Mouse (Mus musculus) forebrain, embryonic 16.5 days (tissue): ENCODE measurements around the gene Psmb6. TPM values are rescaled to one million over a fixed set of nuclear protein-coding genes. Genes with fewer than 3 reads are reported as not detected.
"Not testable (repeated sequence)": the region's sequence is repeated elsewhere in the genome, so short reads cannot be mapped to it uniquely, and the experiment has no call there.

Experiments
- ATAC-seq: fragments of 200-750 bp; cut with Nextera tagmentation; 2 replicates; pipeline ENCODE4 v1.8.0; 2017; ENCODE audit warnings: mild to moderate bottlenecking, moderate library complexity
- H3K27ac ChIP-seq: fragments of 300-500 bp; sonication (generic); 2 replicates; pipeline ENCODE4 v1.5.1; 2014; ENCODE audit warnings: low read length, control low read depth
- H3K27me3 ChIP-seq: fragments of 300-500 bp; sonication (generic); replicated peaks from 2 replicates; pipeline ENCODE4 v1.6.1; 2014; ENCODE audit warnings: low read length; ENCODE audit not compliant: control insufficient read depth, insufficient read depth
- H3K36me3 ChIP-seq: fragments of 300-500 bp; sonication (generic); 2 replicates; pipeline ENCODE4 v1.6.1; 2014; ENCODE audit not compliant: control insufficient read depth, insufficient read depth
- H3K4me1 ChIP-seq: fragments of 300-500 bp; sonication (generic); replicated peaks from 2 replicates; pipeline ENCODE4 v1.6.1; 2014; ENCODE audit warnings: low read length; ENCODE audit not compliant: control insufficient read depth, insufficient read depth
- H3K4me2 ChIP-seq: fragments of 300-500 bp; sonication (generic); 2 replicates; pipeline ENCODE4 v1.6.1; 2014; ENCODE audit warnings: mild to moderate bottlenecking, low read length, control low read depth
- H3K4me3 ChIP-seq: fragments of 300-500 bp; sonication (generic); replicated peaks from 2 replicates; pipeline ENCODE4 v1.5.1; 2014; ENCODE audit warnings: mild to moderate bottlenecking, low read length, control low read depth
- H3K9ac ChIP-seq: fragments of 300-500 bp; sonication (generic); replicated peaks from 2 replicates; pipeline ENCODE4 v1.6.1; 2014; ENCODE audit warnings: low read depth, low read length, control low read depth
- H3K9me3 ChIP-seq: fragments of 300-500 bp; sonication (generic); 2 replicates; pipeline ENCODE4 v1.6.1; 2016; ENCODE audit warnings: low read length; ENCODE audit not compliant: control insufficient read depth
- WGBS: fragments of 180-500 bp; shearing (Covaris S2); extraction: QIAGEN DNeasy Blood & Tissue Kit; methylation state at CpG from one replicate; pipeline ENCODE4 v1.1.7; 2014; 5-methylcytosine and 5-hydroxymethylcytosine counted together
- polyA plus RNA-seq: library from polyadenylated mRNA; unstranded; fragments of >200 nt; fragmentation: Nextera tagmentation; extraction: Ambion mirVana; gene quantifications from 2 replicates; pipeline ENCODE4 v1.2.1, GENCODE M21; 2015

Gene Psmb6
- polyA plus RNA-seq, 1 experiment from 2014 or later = 749 TPM

DNA sequence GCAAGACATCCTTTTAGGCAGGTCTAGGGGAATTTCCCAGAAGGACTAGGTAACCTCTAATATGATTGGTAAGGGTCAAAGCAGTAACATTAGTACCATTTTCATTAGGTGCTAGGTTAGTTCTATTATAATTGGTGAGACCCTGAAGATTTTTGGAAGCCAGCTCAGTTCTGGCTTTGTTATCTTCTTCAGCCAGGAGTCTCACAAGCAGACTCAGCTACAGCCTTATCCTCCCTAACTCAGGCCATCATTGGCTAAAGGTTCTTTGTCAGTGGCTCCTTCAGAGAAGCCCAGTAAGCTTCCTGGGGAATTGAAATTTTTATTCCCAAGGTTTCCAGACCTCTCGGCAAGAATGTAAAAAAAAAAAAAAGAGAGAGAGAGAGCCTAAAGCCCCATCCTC is 6.7 kb upstream of the Psmb6 start:
- no peak overlapping the region for H3K9ac ChIP-seq
- H3K4me3 ChIP-seq = no peak overlapping the region
- peaks cover 4% of the 10 kb centered on the region for H3K27me3 ChIP-seq
- H3K36me3 ChIP-seq = no peaks in the 10 kb centered on the region
- no peak overlapping the region for H3K27ac ChIP-seq
- no peaks in the 10 kb centered on the region for H3K9me3 ChIP-seq
- no peak overlapping the region for H3K4me2 ChIP-seq
- 71% methylated on average over 1 of the region's 1 CpGs for WGBS
- peaks cover 4% of the 10 kb centered on the region for H3K4me1 ChIP-seq
- ATAC-seq = no peak

DNA sequence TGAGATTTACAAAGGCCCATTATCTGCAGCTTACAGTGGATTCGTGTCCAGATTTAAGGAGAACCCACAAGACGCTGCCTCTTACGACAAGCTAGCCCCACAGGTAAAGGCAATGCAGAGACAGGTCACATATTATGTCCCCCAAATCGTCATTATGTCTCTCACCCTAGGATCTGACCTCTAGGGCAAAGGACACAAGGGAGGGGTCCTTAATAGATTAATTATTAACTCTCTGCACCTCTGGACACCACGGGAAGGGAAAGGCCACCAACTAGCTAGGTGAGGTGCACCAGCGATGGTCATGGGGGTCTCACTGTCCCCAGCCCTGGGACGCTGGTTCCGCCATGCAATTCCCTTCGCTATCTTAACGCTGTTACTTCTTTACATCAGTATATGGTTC is 6.2 kb upstream of the Psmb6 start, which contains the start of gene Gltpd2:
Gene Gltpd2 (plus strand): TSS at position 274 of the 400 bp plus-strand sequence.
- ATAC-seq = no peak
- WGBS = 80% methylated on average over 10 of the region's 10 CpGs
- Histone ChIP-seq H3K9ac (peak within 1 kb of the TSS; percentile 52; the same call in 1 of the 2 replicates), H3K9me3 (no peaks in the 10 kb centered on the region), H3K36me3 (no peaks in the 10 kb centered on the region), H3K4me3 (peak within 1 kb of the TSS; percentile 18), H3K4me1 (peaks cover 4% of the 10 kb centered on the region), H3K27ac (no peak within 1 kb of the TSS), H3K4me2 (peak within 1 kb of the TSS; percentile 41), H3K27me3 (peaks cover 4% of the 10 kb centered on the region)

DNA sequence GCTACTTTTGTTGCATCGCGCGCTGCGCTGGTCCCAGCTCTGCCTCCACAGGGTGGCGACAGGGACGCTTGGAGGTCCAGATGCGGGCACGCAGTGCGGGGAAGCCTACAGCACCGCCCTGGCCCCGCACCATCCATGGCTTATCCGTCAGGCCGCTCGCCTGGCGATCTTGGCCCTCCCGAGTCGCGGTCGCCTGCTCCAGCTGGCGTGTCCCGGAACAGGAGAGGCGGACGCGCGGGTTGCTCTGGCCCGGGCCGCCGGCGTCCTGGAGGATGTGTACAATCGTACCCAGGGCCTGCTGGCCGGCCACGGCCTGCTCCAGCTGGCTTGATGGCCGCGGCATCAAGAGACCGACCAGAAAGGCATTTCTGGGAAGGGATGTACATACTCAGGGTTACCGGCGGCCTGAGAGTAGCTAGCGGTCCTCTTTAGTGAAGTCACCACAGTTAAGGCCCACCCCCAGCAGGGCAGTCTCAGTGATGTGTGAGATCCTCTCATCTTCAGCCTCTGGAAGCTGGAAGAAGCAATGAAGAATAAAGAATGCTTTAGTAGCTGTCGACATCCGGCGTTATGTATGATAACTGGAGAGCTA is 4.9 kb upstream of the Psmb6 start:
- peaks cover 4% of the 10 kb centered on the region for H3K27me3 ChIP-seq
- H3K4me3 ChIP-seq = peak overlapping the region; percentile 18
- peaks cover 6% of the 10 kb centered on the region for H3K4me1 ChIP-seq
- 11% methylated on average over 41 of the region's 41 CpGs for WGBS
- peak overlapping the region; percentile 52 for H3K9ac ChIP-seq
- H3K9me3 ChIP-seq = no peaks in the 10 kb centered on the region
- peak overlapping the region; percentile 41 for H3K4me2 ChIP-seq
- no peaks in the 10 kb centered on the region for H3K36me3 ChIP-seq
- no peak for ATAC-seq
- no peak overlapping the region for H3K27ac ChIP-seq

DNA sequence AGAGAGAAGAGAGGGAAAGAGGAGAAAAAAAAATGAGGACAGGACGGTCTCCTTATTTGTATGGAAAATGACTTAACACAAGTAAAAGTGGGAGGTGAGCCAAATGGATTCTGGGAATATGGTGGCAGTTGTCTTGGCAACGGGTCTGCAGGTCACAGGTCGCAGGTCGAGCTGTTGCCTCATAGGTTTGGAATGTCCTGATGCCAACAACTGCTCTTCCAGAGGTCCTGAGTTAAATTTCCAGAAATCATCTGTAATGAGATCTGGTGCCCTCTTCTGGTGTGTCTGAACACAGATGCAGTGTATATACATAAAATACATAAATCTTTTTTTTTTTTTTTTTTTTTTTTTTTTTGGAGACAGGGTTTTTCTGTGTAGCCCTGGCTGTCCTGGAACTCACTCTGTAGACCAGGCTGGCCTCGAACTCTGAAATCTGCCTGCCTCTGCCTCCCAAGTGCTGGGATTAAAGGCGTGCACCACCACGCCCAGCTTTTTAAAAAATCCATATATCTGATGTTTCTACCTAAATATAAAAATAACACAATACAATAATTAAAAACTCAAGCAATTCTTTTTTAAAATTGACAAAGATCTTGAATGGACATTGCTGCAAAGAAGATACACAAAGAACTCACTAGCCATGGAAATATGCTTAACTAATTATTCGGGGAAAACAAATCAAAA is 1.7 kb upstream of the Psmb6 start:
- not testable (repeated sequence) for H3K9ac ChIP-seq, H3K27ac ChIP-seq, H3K27me3 ChIP-seq, H3K9me3 ChIP-seq, H3K4me3 ChIP-seq, H3K4me2 ChIP-seq, ATAC-seq
- whole genome bisulfite sequencing = 86% methylated on average over 8 of the region's 8 CpGs
- H3K36me3 ChIP-seq = peaks cover 18% of the 10 kb centered on the region
- peaks cover 12% of the 10 kb centered on the region for H3K4me1 ChIP-seq

DNA sequence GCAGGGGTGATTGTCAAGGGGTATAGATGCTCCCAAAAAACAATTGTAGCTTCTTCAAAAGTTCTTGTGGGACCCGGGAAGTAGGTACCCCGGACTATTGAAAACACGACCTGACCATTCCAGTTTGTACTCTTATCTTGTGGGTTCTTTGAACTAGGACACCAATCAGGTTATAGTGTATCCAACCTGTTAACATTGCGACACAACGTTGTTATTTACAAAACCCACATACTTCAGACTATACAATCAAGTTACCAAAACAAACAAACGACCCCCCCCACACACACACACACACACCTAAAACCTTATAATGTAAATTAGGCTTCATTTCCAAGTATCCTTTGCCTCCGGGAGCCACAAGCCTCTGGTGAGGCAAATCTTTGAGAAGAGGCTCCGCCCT is 385 bp upstream of the Psmb6 start:
- Histone ChIP-seq H3K4me2 (peak overlapping the region; percentile 61), H3K9me3 (no peaks in the 10 kb centered on the region), H3K36me3 (peaks cover 18% of the 10 kb centered on the region), H3K9ac (peak overlapping the region; percentile 45), H3K27ac (no peak overlapping the region), H3K27me3 (peaks cover 2% of the 10 kb centered on the region), H3K4me1 (peaks cover 12% of the 10 kb centered on the region), H3K4me3 (peak overlapping the region; percentile 75)
- ATAC-seq = peak; percentile 49
- 6% methylated on average over 8 of the region's 8 CpGs for WGBS

DNA sequence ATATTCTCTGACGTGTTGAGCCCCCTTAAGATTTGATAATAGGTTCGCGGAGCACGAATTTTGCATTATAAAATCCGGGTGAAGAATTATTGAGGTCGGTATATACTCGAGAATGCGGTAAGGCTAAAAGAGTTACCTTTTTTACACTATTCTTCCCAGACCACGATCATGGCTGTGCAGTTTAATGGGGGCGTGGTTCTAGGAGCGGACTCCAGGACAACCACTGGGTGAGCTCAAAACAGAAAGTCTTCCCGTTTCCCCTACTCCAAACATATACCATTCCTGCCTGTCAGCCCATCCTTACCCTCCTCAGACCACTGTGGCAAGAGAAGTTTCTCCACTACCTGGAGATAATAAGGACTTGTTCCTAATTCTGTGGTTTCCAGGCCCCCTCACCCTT is 559 bp downstream of the Psmb6 start:
- Histone ChIP-seq H3K9ac (peak overlapping the region; percentile 71), H3K9me3 (no peaks in the 10 kb centered on the region), H3K27ac (no peak overlapping the region), H3K4me3 (peak overlapping the region; percentile 75), H3K36me3 (peaks cover 18% of the 10 kb centered on the region), H3K4me2 (peak overlapping the region; percentile 90), H3K4me1 (peaks cover 8% of the 10 kb centered on the region), H3K27me3 (no peaks in the 10 kb centered on the region)
- 4% methylated on average over 12 of the region's 12 CpGs for WGBS
- peak; percentile 26 for ATAC-seq

DNA sequence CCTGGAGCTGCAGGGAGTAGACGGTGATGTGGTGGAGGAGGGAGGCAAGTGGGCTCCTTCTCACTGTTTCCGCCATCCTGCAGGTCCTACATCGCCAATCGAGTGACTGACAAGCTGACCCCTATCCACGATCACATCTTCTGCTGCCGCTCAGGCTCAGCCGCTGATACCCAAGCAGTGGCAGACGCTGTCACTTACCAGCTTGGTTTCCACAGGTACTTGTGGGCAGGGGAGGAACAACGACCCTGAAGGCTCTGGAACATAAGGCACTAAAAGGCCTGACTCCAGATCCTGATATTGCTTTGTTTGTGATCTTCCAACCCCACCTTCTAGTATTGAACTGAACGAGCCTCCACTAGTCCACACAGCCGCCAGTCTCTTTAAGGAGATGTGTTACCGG is 1.0 kb downstream of the Psmb6 start:
- Histone ChIP-seq H3K9ac (peak overlapping the region; percentile 71; the same call in 1 of the 2 replicates), H3K36me3 (peaks cover 18% of the 10 kb centered on the region), H3K4me2 (peak overlapping the region; percentile 90), H3K27ac (no peak overlapping the region), H3K9me3 (no peaks in the 10 kb centered on the region), H3K4me3 (peak overlapping the region; percentile 75), H3K27me3 (no peaks in the 10 kb centered on the region), H3K4me1 (peaks cover 8% of the 10 kb centered on the region)
- ATAC-seq = no peak
- 88% methylated on average over 12 of the region's 12 CpGs for WGBS

DNA sequence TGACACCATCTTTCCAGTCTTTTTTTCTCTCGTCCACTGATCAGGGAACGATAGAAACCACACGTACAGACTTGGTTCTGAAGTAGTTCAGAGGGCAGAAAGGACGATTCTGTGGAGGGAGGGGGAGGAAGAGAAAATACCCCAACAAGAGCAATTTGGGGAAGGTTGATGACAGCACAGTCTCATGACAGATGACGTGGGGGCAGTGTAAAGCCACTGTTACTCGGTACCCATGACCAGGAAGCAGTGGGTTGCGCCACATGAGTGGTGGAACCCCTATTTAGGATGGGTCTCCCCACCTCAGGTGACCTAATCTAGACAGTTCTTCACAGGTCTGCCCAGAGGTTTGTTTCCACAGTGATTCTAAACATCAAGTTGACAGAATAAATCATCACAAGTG is 3.4 kb downstream of the Psmb6 start:
- WGBS = 79% methylated on average over 7 of the region's 7 CpGs
- H3K27me3 ChIP-seq = no peaks in the 10 kb centered on the region

DNA sequence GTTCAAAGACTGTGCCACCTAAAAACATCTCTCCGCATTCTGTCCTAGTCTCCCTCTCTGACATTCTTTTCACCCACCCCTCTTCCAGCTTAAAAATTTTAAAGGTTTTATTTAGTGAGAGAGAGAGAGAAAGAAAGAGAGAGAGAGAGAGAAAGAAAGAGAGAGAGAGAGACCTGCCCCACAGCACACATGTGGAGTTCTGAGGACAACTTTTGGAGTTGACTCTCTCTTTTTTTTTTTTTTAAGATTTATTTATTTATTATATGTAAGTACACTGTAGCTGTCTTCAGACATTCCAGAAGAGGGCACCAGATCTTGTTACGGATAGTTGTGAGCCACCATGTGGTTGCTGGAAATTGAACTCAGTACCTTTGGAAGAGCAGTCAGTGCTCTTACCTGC is 5.9 kb downstream of the Psmb6 start:
- ATAC-seq, H3K4me3 ChIP-seq, H3K4me1 ChIP-seq, H3K4me2 ChIP-seq, H3K27me3 ChIP-seq, H3K9me3 ChIP-seq, H3K27ac ChIP-seq, H3K9ac ChIP-seq: not testable (repeated sequence)
- WGBS = 84% methylated on average over 2 of the region's 2 CpGs
- H3K36me3 ChIP-seq = peaks cover 18% of the 10 kb centered on the region

More for the DNA sequence above, 3.4 kb downstream of the Psmb6 start:
- Histone ChIP-seq H3K4me2 (no peak overlapping the region), H3K9me3 (no peaks in the 10 kb centered on the region), H3K36me3 (peaks cover 18% of the 10 kb centered on the region), H3K4me3 (no peak overlapping the region), H3K27ac (no peak overlapping the region), H3K4me1 (peaks cover 8% of the 10 kb centered on the region), H3K9ac (no peak overlapping the region)
- ATAC-seq = no peak
